Mouse (Mus musculus): ENCODE data around the gene Eif4g1. TPM values are rescaled to one million over a fixed set of nuclear protein-coding genes. Genes with fewer than 3 reads are reported as not detected.

Eif4g1 gene
- polyA plus RNA-seq, 1 experiment from 2014 or later, result 70.9 TPM

DNA sequence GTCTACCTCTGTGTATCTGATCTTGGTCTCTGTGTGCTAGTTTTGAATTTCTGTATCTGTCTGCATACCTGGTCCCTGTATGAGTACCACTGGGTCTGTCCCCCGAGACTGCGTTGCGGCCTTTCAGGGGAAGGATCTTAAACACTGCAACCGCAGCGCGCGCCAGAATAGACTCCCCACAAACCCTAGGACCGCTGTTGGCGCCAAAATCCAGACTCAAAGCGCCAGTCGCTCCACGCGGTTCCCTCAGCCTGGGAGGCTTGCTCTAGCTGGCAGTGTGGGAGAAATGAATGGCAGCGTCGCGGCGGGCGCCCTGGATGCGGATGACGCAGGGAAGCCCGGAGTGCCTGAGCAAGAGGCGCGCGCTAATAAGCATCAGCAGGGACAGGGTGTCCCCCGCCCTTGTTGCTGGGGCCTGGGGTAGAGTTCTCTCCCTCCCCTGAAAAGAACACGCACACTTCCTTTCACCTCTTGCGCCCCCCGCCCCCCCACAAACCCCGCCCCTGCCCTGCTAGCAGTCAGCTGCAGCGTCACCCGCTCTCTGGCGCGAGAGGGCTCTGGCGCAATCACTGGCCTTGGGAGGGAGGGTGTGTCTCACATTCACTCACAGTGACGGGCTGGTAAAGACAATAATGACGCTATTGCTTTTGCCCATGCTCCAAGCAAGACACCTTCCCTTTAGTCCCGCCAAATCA, 46.0 kb upstream of the Eif4g1 start:
- WGBS (ENCODE audit: insufficient replicate concordance), result under 1% methylated on average over 37 of the region's 37 CpGs
- Histone ChIP-seq H3K4me2 (ENCODE audit: low read depth, low read length) (peak overlapping the region; percentile 99), H3K27ac (ENCODE audit: low read depth) (no peak overlapping the region), H3K4me1 (ENCODE audit: insufficient read depth) (peaks cover 35% of the 10 kb centered on the region), H3K9ac (replicated peaks) (0 out of 2 replicates have a peak overlapping the region, but pooled peaks have one; percentile 21), H3K27me3 (ENCODE audit: insufficient read depth, low read length) (peaks cover 43% of the 10 kb centered on the region), H3K36me3 (replicated peaks; ENCODE audit: insufficient read depth, low read length) (no peaks in the 10 kb centered on the region), H3K9me3 (ENCODE audit: low read length) (no peaks in the 10 kb centered on the region), H3K4me3 (ENCODE audit: low read depth, low read length) (peak overlapping the region; percentile 71)
- peak; percentile 78 for DNase-seq
- ATAC-seq, result peak; percentile 72
- TF ChIP-seq EP300 (IDR thresholded peaks at IDR 0.05; ENCODE audit: low read depth) (no peak), CTCF (IDR thresholded peaks at IDR 0.05; ENCODE audit: low read depth) (no peak)

DNA sequence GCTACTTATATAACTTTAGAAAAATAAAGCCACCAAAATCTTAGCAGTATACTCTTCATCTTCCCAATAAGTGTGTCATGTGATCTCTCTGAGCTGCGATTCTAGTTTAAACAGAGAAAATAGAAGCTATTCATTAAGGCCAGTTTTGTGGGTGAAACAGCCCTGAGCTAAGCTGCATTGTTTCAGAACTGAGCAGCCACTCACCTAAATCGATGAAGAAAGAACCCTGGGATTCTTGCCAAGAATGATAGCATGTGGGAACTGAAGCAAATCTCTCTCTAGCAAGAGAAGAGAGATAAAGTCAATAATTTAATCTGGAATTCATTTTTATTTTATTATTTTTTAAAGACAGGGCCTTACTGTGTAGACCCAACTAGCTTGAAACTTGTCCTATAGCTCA, 44.9 kb upstream of the Eif4g1 start:
- no peak overlapping the region for H3K4me2 ChIP-seq (ENCODE audit: low read depth, low read length)
- TF ChIP-seq CTCF (IDR thresholded peaks at IDR 0.05; ENCODE audit: low read depth), result no peak
- no peak for TF ChIP-seq EP300 (IDR thresholded peaks at IDR 0.05; ENCODE audit: low read depth)
- H3K27me3 ChIP-seq (ENCODE audit: insufficient read depth, low read length), result peaks cover 44% of the 10 kb centered on the region
- DNase-seq, result no peak
- ATAC-seq, result no peak
- H3K4me1 ChIP-seq (ENCODE audit: insufficient read depth), result peaks cover 35% of the 10 kb centered on the region
- H3K27ac ChIP-seq (ENCODE audit: low read depth), result no peak overlapping the region
- no peaks in the 10 kb centered on the region for H3K9me3 ChIP-seq (ENCODE audit: low read length)
- H3K9ac ChIP-seq (replicated peaks), result no peak overlapping the region
- no peaks in the 10 kb centered on the region for H3K36me3 ChIP-seq (replicated peaks; ENCODE audit: insufficient read depth, low read length)
- 52% methylated on average over 2 of the region's 2 CpGs for WGBS (ENCODE audit: insufficient replicate concordance)
- no peak overlapping the region for H3K4me3 ChIP-seq (ENCODE audit: low read depth, low read length)

DNA sequence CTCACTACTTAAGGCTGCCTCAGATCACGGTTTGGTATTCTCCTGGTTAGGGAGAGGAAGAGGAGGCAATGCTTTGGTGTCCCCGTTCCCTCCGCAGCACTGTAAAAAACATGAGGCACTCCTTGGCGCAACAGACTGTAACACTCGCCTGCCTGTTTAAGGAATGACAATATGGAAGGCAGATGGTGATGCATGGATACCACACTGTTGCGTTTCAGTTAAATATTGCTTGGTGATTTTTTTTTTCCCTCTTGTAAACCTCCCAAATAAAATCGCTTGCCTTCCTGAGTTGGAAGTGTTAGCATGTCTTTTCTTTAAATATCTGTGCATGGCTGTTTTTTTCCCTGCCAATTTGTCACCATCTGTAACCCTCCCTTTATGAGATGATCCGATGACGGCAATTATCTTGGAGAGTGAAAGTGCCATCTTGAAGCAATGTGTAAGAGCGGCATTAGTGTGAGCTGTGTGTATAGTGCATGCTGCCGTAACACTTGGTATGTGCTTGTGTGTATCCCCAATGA, 39.2 kb upstream of the Eif4g1 start:
- WGBS (ENCODE audit: insufficient replicate concordance), result 66% methylated on average over 11 of the region's 11 CpGs
- Histone ChIP-seq H3K27me3 (ENCODE audit: insufficient read depth, low read length) (peaks cover 28% of the 10 kb centered on the region), H3K4me2 (ENCODE audit: low read depth, low read length) (no peak overlapping the region)

DNA sequence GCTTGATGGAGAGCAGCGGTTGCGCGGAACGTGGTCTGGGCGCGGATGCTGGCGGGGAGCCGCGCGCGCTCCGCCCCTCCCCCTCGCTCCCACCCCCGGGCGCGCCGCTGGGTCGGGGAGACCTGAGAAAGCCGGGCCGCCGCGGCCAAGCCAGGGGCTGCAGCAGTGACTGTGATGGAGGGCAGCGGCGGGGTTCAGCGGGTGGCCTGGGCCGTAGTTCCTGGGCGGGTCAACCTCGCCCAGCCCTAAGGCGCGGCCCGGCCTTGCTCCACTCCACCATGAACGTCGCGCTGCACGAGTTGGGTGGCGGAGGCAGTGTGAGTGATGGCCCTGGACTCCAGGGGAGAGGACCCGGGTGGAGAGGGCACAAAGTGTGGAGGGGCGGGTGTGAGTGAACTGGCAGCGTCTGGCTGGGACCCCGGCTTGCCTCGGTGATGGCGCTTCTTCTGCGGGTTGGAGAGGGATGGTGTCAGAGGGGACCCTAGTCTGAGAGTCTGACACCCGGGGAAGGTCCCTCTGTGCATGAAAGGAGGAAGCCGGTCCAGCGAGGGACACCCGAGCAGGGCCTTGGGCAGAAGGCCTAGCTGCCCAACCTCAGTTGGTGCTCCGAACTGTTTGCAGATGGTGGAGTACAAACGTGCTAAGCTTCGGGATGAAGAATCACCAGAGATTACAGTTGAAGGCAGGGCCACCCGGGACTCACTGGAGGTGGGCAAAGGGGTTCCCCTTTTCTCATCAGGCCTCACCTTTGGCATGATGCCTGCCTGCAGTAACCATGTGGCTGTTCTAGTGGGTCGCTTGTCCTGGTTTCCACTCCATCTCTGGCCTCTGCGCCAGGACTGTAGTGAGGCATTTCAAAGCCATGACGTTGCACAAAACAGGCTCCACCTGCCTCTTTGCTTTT, 38.1 kb upstream of the Eif4g1 start, which contains the start of gene Ece2:
Gene Ece2, plus strand, starts transcription at position 98 of the 904 bp plus-strand sequence.
- peak within 1 kb of the TSS; percentile 65 for H3K4me2 ChIP-seq (ENCODE audit: low read depth, low read length)
- H3K4me3 ChIP-seq (ENCODE audit: low read depth, low read length), result peak within 1 kb of the TSS; percentile 33
- no peak within 1 kb of the TSS for H3K27ac ChIP-seq (ENCODE audit: low read depth)
- no peaks in the 10 kb centered on the region for H3K9me3 ChIP-seq (ENCODE audit: low read length)
- TF ChIP-seq CTCF (IDR thresholded peaks at IDR 0.05; ENCODE audit: low read depth) (no peak), EP300 (IDR thresholded peaks at IDR 0.05; ENCODE audit: low read depth) (no peak)
- DNase-seq (no peak), ATAC-seq (no peak)
- no peaks in the 10 kb centered on the region for H3K36me3 ChIP-seq (replicated peaks; ENCODE audit: insufficient read depth, low read length)
- no peak within 1 kb of the TSS; the same call in 1 of the 2 replicates for H3K9ac ChIP-seq (replicated peaks)
- WGBS (ENCODE audit: insufficient replicate concordance), result 12% methylated on average over 52 of the region's 54 CpGs
- peaks cover 4% of the 10 kb centered on the region; the same call in 1 of the 2 replicates for H3K4me1 ChIP-seq (ENCODE audit: insufficient read depth)
- H3K27me3 ChIP-seq (ENCODE audit: insufficient read depth, low read length), result peaks cover 28% of the 10 kb centered on the region

More for the DNA sequence above, 39.2 kb upstream of the Eif4g1 start:
- Histone ChIP-seq H3K36me3 (replicated peaks; ENCODE audit: insufficient read depth, low read length) (no peaks in the 10 kb centered on the region), H3K9me3 (ENCODE audit: low read length) (no peaks in the 10 kb centered on the region), H3K27ac (ENCODE audit: low read depth) (no peak overlapping the region), H3K4me3 (ENCODE audit: low read depth, low read length) (no peak overlapping the region), H3K4me1 (ENCODE audit: insufficient read depth) (peaks cover 4% of the 10 kb centered on the region; the same call in 1 of the 2 replicates), H3K9ac (replicated peaks) (no peak overlapping the region)
- no peak for TF ChIP-seq EP300 (IDR thresholded peaks at IDR 0.05; ENCODE audit: low read depth)
- TF ChIP-seq CTCF (IDR thresholded peaks at IDR 0.05; ENCODE audit: low read depth), result no peak
- no peak for DNase-seq
- no peak for ATAC-seq

DNA sequence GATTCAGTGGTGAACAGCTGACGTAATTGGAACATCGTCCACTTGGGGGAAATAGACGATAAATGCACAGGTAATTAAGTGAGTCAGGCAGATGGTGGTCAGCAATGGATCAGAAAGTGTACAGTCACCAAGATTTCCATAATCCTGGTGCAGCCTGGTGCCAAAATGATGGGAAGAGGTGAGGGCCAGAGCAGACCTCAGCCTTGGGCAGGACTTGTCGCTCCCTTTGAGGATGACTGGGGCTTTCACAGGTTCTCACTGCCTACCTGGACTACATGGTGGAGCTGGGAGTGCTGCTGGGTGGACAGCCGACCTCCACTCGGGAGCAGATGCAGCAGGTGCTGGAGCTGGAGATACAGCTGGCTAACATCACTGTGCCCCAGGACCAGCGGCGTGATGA, 30.7 kb upstream of the Eif4g1 start:
- no peak for DNase-seq
- Histone ChIP-seq H3K4me2 (ENCODE audit: low read depth, low read length) (no peak overlapping the region), H3K36me3 (replicated peaks; ENCODE audit: insufficient read depth, low read length) (no peaks in the 10 kb centered on the region), H3K27me3 (ENCODE audit: insufficient read depth, low read length) (no peaks in the 10 kb centered on the region), H3K9ac (replicated peaks) (no peak overlapping the region), H3K4me3 (ENCODE audit: low read depth, low read length) (no peak overlapping the region), H3K27ac (ENCODE audit: low read depth) (no peak overlapping the region), H3K4me1 (ENCODE audit: insufficient read depth) (0 out of 2 replicates have a peak, but pooled peaks cover 2% of the 10 kb centered on the region), H3K9me3 (ENCODE audit: low read length) (no peaks in the 10 kb centered on the region)
- no peak for TF ChIP-seq CTCF (IDR thresholded peaks at IDR 0.05; ENCODE audit: low read depth)
- no peak for TF ChIP-seq EP300 (IDR thresholded peaks at IDR 0.05; ENCODE audit: low read depth)
- 74% methylated on average over 8 of the region's 8 CpGs for WGBS (ENCODE audit: insufficient replicate concordance)
- no peak for ATAC-seq

DNA sequence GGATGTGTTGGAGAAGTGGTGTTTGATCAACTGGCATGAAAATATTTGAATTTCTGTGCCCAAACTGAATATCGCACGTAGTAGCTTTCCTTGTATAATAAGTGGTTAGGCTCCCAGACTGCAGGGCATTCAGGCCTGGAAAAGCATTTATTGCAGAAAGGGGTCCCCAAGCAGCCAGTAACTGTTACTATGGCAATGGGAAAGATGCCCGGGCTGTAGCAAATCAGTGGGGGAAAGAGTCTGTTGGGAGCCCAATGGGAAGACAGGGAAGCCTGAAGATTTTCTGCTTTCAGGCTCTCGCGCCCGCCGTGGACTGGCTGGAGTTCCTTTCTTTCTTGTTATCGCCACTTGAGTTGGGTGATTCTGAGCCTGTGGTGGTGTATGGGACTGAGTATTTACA, 29.7 kb upstream of the Eif4g1 start:
- no peaks in the 10 kb centered on the region for H3K9me3 ChIP-seq (ENCODE audit: low read length)
- H3K27ac ChIP-seq (ENCODE audit: low read depth), result no peak overlapping the region
- 0 out of 2 replicates have a peak, but pooled peaks cover 2% of the 10 kb centered on the region for H3K4me1 ChIP-seq (ENCODE audit: insufficient read depth)
- no peak overlapping the region for H3K4me3 ChIP-seq (ENCODE audit: low read depth, low read length)
- no peak for TF ChIP-seq EP300 (IDR thresholded peaks at IDR 0.05; ENCODE audit: low read depth)
- no peak for TF ChIP-seq CTCF (IDR thresholded peaks at IDR 0.05; ENCODE audit: low read depth)
- WGBS (ENCODE audit: insufficient replicate concordance), result 75% methylated on average over 8 of the region's 8 CpGs
- no peaks in the 10 kb centered on the region for H3K27me3 ChIP-seq (ENCODE audit: insufficient read depth, low read length)
- no peak overlapping the region for H3K9ac ChIP-seq (replicated peaks)
- H3K36me3 ChIP-seq (replicated peaks; ENCODE audit: insufficient read depth, low read length), result no peaks in the 10 kb centered on the region
- DNase-seq, result no peak
- no peak overlapping the region for H3K4me2 ChIP-seq (ENCODE audit: low read depth, low read length)
- ATAC-seq, result no peak
